Mouse (Mus musculus): ENCODE measurements around the gene Fxyd7. TPM values are rescaled to one million over a fixed set of nuclear protein-coding genes. Genes with fewer than 3 reads are reported as not detected.
A peak's percentile ranks its signal among the peaks of the same experiment; 100 is the strongest.

Gene Fxyd7
- polyA plus RNA-seq, 1 experiment from 2014 or later = 1.1 TPM

DNA sequence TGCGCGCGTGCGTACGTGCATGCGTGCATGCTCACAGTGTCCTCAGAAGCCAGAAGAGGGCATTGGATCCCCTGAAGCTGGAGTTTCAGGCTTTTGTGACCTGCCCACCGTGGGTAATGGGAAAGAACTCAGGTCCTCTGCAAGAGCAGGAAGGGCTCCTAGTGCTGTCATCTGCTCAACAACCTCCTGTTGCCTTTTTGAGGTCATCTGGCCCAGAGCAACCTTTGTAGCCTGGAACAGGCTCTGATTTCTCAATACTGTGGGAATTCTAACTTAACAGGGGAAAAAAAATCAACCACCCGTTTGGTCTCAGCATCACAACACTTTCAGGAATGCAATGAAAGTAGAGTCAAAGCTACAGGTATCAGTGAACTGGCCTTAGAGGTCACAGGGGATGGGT, 28.4 kb upstream of the Fxyd7 start:
- Histone ChIP-seq H3K4me3 (ENCODE audit: low read length) (no peak overlapping the region), H3K4me1 (ENCODE audit: control insufficient read depth, insufficient read depth, low read length) (no peaks in the 10 kb centered on the region; the same call in 1 of the 2 replicates), H3K27ac (ENCODE audit: low read length) (no peak overlapping the region), H3K9me3 (replicated peaks; ENCODE audit: control insufficient read depth, low read length) (no peaks in the 10 kb centered on the region; the same call in 1 of the 2 replicates), H3K9ac (ENCODE audit: low read length) (no peak overlapping the region), H3K27me3 (ENCODE audit: control insufficient read depth, insufficient read depth, low read length) (no peaks in the 10 kb centered on the region), H3K4me2 (ENCODE audit: low read depth, low read length) (no peak overlapping the region), H3K36me3 (ENCODE audit: control insufficient read depth, insufficient read depth) (no peaks in the 10 kb centered on the region)
- ATAC-seq (replicated peaks; ENCODE audit: extremely low read depth, insufficient read depth, low FRiP score) = no peak
- 79% methylated on average over 8 of the region's 8 CpGs for WGBS

DNA sequence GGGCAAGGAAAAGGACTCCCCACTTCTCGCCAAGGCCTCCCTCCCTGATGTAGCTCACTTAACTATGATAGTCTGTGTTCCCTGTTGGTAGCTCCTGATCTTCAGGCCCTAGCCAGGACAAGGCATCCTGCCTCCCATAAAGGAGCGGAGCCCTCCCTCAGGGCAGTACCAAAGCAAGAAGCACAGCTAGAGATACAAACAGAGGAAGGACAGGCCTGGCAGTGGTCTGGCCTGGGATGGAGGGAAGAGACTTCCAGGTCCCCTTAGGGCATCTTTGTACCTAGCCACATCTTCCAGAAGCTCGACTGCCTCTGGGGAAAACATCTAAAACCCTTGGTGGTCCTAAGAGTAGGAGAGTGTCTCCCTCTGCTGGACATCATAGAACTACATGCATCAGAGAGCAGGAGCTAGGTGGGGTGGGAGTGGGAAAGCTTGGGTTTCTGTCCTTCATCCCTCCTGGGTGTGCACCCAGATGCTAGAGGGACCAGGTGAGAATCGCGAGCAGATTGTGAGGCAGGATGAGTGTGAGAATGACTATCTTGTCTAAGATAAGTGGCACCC, 26.7 kb upstream of the Fxyd7 start:
- Histone ChIP-seq H3K27ac (ENCODE audit: low read length) (no peak overlapping the region), H3K4me2 (ENCODE audit: low read depth, low read length) (no peak overlapping the region), H3K36me3 (ENCODE audit: control insufficient read depth, insufficient read depth) (no peaks in the 10 kb centered on the region), H3K27me3 (ENCODE audit: control insufficient read depth, insufficient read depth, low read length) (no peaks in the 10 kb centered on the region), H3K9me3 (replicated peaks; ENCODE audit: control insufficient read depth, low read length) (no peaks in the 10 kb centered on the region; the same call in 1 of the 2 replicates), H3K4me1 (ENCODE audit: control insufficient read depth, insufficient read depth, low read length) (no peaks in the 10 kb centered on the region), H3K4me3 (ENCODE audit: low read length) (no peak overlapping the region), H3K9ac (ENCODE audit: low read length) (no peak overlapping the region)
- no peak for ATAC-seq (replicated peaks; ENCODE audit: extremely low read depth, insufficient read depth, low FRiP score)
- 30% methylated on average over 5 of the region's 5 CpGs for WGBS

DNA sequence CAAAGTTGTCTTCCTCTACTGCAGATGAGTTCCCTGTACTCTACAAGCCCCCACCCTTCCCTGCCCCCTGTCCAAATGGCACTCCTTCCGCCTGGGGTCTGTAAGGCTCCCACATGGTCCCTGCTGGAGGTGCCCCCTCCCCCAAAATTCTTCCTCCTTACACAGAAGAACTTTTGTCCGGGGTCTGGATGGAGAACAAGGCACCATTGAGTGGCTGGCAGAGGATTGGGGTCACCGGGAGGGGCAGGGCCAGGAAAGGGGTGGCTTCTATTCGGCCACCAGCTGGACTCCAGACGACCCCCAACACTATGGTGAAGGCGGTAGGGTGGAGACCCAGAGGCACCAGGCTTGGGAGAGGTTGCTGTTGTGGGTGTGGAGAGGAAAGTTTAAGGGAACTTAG, 26.2 kb upstream of the Fxyd7 start:
- H3K4me3 ChIP-seq (ENCODE audit: low read length) = no peak overlapping the region
- 55% methylated on average over 6 of the region's 6 CpGs for WGBS
- H3K36me3 ChIP-seq (ENCODE audit: control insufficient read depth, insufficient read depth) = no peaks in the 10 kb centered on the region
- H3K27me3 ChIP-seq (ENCODE audit: control insufficient read depth, insufficient read depth, low read length) = no peaks in the 10 kb centered on the region
- no peaks in the 10 kb centered on the region for H3K4me1 ChIP-seq (ENCODE audit: control insufficient read depth, insufficient read depth, low read length)
- no peak overlapping the region for H3K9ac ChIP-seq (ENCODE audit: low read length)
- no peak overlapping the region for H3K4me2 ChIP-seq (ENCODE audit: low read depth, low read length)
- no peak for ATAC-seq (replicated peaks; ENCODE audit: extremely low read depth, insufficient read depth, low FRiP score)
- no peaks in the 10 kb centered on the region; the same call in 1 of the 2 replicates for H3K9me3 ChIP-seq (replicated peaks; ENCODE audit: control insufficient read depth, low read length)
- no peak overlapping the region for H3K27ac ChIP-seq (ENCODE audit: low read length)

DNA sequence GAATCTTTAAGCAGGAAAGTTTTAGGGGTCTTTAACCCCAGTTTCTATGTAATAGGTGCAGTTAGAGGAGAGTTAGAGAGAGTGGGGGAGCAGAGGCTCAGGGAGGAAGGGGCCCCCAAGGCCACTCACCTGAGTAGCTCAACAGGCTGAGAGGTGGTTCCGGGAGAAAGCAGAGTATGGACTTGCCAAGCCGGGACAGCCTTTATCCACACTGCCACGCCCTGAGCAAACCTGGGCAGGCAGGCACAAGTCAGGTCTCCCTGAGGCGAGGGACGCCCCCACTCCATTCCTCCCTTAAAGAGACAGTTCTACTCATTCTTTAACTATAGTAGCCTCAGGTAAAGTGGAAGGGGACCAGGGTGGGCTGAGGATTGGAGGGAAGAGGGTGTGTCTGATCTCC, 25.2 kb upstream of the Fxyd7 start, which contains the start of gene Fxyd3:
Gene Fxyd3, minus strand, starts transcription at position 213 of the 400 bp plus-strand sequence.
- H3K9me3 ChIP-seq (replicated peaks; ENCODE audit: control insufficient read depth, low read length) = no peaks in the 10 kb centered on the region; the same call in 1 of the 2 replicates
- no peaks in the 10 kb centered on the region for H3K27me3 ChIP-seq (ENCODE audit: control insufficient read depth, insufficient read depth, low read length)
- peak within 1 kb of the TSS; percentile 10; the same call in 1 of the 2 replicates for H3K4me2 ChIP-seq (ENCODE audit: low read depth, low read length)
- WGBS = 51% methylated on average over 5 of the region's 5 CpGs
- no peaks in the 10 kb centered on the region for H3K36me3 ChIP-seq (ENCODE audit: control insufficient read depth, insufficient read depth)
- H3K4me1 ChIP-seq (ENCODE audit: control insufficient read depth, insufficient read depth, low read length) = no peaks in the 10 kb centered on the region
- H3K27ac ChIP-seq (ENCODE audit: low read length) = no peak within 1 kb of the TSS
- no peak within 1 kb of the TSS for H3K9ac ChIP-seq (ENCODE audit: low read length)
- no peak within 1 kb of the TSS for H3K4me3 ChIP-seq (ENCODE audit: low read length)
- no peak for ATAC-seq (replicated peaks; ENCODE audit: extremely low read depth, insufficient read depth, low FRiP score)

DNA sequence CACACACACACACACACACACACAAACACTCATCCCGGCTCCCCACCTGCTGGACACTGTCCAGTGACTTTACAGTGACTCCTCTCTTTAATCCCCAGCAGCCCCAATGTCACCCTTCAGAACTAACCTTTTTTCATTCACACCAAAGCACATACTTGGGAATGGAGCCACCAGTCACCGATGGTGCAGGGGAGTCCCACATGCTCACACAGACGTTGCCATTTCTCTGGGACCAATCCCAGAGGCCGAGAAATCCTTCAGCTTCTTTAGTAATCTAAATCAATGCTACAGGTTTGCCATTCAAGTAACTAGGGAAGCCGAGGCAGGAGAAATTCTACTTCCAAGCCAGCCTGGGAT, 23.4 kb upstream of the Fxyd7 start:
- no peaks in the 10 kb centered on the region for H3K36me3 ChIP-seq (ENCODE audit: control insufficient read depth, insufficient read depth)
- WGBS = 71% methylated on average over 5 of the region's 5 CpGs

DNA sequence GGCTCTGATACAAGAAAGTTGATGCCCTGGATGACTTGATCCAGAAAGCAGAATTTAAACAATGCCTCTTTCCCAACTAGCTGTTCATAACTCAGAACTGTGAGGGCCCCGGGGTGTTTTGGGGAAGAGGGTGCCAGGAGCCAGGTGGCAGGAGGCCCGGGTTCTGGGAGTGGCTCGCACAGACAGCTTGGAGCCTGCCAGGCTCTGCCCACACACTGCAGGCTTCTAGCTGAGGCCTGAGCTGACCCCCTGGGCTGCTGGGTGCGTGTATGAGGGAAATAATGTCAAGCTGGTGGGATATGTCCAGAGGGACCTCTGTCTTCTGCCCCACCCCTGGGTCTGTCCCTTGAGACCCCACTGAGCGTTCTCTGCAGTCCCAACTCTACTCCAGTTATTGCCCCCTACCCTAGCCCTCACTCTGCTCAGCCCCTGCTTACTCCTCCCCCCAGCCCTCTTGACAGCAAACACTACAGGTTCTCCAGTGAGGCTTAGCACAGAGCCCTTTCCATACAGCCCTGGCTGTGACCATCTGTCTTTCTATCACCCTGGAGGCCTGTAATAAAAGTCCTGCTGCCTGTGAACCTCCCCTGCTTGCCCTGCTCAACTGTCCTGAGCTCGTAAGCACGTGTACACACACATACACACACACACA, 22.9 kb upstream of the Fxyd7 start:
- H3K4me3 ChIP-seq (ENCODE audit: low read length) = no peak overlapping the region
- ATAC-seq (replicated peaks; ENCODE audit: extremely low read depth, insufficient read depth, low FRiP score) = no peak
- H3K36me3 ChIP-seq (ENCODE audit: control insufficient read depth, insufficient read depth) = no peaks in the 10 kb centered on the region
- WGBS = 65% methylated on average over 7 of the region's 7 CpGs
- H3K4me1 ChIP-seq (ENCODE audit: control insufficient read depth, insufficient read depth, low read length) = no peaks in the 10 kb centered on the region
- no peak overlapping the region for H3K9ac ChIP-seq (ENCODE audit: low read length)
- H3K27me3 ChIP-seq (ENCODE audit: control insufficient read depth, insufficient read depth, low read length) = no peaks in the 10 kb centered on the region
- no peak overlapping the region for H3K27ac ChIP-seq (ENCODE audit: low read length)
- H3K4me2 ChIP-seq (ENCODE audit: low read depth, low read length) = no peak overlapping the region
- H3K9me3 ChIP-seq (replicated peaks; ENCODE audit: control insufficient read depth, low read length) = no peaks in the 10 kb centered on the region

More for the DNA sequence above, 23.4 kb upstream of the Fxyd7 start:
- Histone ChIP-seq H3K4me2 (ENCODE audit: low read depth, low read length) (no peak overlapping the region), H3K4me3 (ENCODE audit: low read length) (no peak overlapping the region), H3K27me3 (ENCODE audit: control insufficient read depth, insufficient read depth, low read length) (no peaks in the 10 kb centered on the region), H3K4me1 (ENCODE audit: control insufficient read depth, insufficient read depth, low read length) (no peaks in the 10 kb centered on the region), H3K27ac (ENCODE audit: low read length) (no peak overlapping the region), H3K9ac (ENCODE audit: low read length) (no peak overlapping the region), H3K9me3 (replicated peaks; ENCODE audit: control insufficient read depth, low read length) (no peaks in the 10 kb centered on the region)
- ATAC-seq (replicated peaks; ENCODE audit: extremely low read depth, insufficient read depth, low FRiP score) = no peak

DNA sequence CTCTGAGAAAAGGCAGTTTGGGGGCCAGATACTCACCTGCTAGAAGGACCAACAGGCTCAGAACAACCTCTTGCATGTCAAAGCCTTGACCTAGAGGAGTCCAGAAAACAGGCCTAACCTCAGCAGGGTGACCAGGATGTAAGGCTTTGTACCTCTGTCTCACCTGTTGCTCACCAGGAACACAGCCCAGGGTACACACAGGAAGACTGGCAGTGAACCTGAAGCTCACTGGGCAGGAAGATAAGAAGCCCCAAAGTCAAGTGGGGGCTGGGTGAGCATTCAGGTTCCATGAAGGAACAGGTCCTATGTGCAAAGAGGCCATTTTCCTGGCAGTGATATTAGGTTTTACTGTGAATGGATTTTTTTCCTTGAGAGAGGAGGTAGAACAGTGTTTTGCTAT, 22.3 kb upstream of the Fxyd7 start:
- Histone ChIP-seq H3K36me3 (ENCODE audit: control insufficient read depth, insufficient read depth) (no peaks in the 10 kb centered on the region), H3K4me3 (ENCODE audit: low read length) (no peak overlapping the region), H3K27me3 (ENCODE audit: control insufficient read depth, insufficient read depth, low read length) (no peaks in the 10 kb centered on the region), H3K9ac (ENCODE audit: low read length) (no peak overlapping the region), H3K4me2 (ENCODE audit: low read depth, low read length) (no peak overlapping the region), H3K9me3 (replicated peaks; ENCODE audit: control insufficient read depth, low read length) (no peaks in the 10 kb centered on the region), H3K4me1 (ENCODE audit: control insufficient read depth, insufficient read depth, low read length) (no peaks in the 10 kb centered on the region), H3K27ac (ENCODE audit: low read length) (no peak overlapping the region)
- ATAC-seq (replicated peaks; ENCODE audit: extremely low read depth, insufficient read depth, low FRiP score) = no peak

DNA sequence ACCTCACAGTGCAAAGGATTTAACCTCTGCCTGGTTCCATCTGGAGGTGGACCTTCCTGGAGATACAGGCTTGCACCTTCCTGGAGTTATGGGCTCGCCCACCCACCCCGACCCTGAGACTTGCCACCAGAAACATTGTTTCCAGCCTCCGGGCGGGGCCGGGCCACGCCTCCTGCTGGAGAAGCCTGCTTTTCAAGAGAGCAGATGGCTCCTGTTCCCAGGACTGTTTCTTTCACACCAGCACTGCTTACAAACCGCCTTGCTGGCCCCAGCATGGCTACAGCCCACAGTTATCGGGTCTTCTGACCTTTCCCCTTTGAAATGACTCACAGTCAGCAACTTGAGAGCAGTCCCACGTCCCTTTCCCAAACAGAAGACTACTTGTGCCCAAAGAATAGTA, 21.1 kb upstream of the Fxyd7 start:
- ATAC-seq (replicated peaks; ENCODE audit: extremely low read depth, insufficient read depth, low FRiP score) = no peak
- no peaks in the 10 kb centered on the region for H3K27me3 ChIP-seq (ENCODE audit: control insufficient read depth, insufficient read depth, low read length)
- no peaks in the 10 kb centered on the region for H3K9me3 ChIP-seq (replicated peaks; ENCODE audit: control insufficient read depth, low read length)
- H3K27ac ChIP-seq (ENCODE audit: low read length) = no peak overlapping the region
- H3K4me3 ChIP-seq (ENCODE audit: low read length) = no peak overlapping the region
- no peaks in the 10 kb centered on the region for H3K36me3 ChIP-seq (ENCODE audit: control insufficient read depth, insufficient read depth)
- no peak overlapping the region for H3K4me2 ChIP-seq (ENCODE audit: low read depth, low read length)
- WGBS = 61% methylated on average over 9 of the region's 9 CpGs
- H3K4me1 ChIP-seq (ENCODE audit: control insufficient read depth, insufficient read depth, low read length) = no peaks in the 10 kb centered on the region
- H3K9ac ChIP-seq (ENCODE audit: low read length) = no peak overlapping the region

DNA sequence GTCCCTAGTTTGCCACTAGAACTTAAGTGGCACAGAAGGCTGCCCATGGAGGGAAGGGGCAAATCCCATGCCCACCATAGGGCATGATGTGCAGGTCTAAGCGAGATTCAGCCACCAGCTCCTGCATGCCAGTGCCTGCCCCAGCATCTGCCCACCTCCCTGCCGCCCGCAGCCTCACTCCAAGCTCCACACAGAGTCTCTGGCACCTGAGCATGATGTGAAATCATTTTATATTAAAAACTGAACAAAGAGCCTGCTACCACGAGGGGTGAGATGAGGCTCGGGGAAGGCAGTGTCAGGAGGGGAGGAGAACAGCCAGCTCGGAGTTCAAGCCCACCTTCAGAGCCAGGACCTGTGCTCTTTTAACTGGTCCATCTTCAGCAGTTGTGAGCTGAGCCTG, 19.1 kb upstream of the Fxyd7 start:
- H3K27me3 ChIP-seq (ENCODE audit: control insufficient read depth, insufficient read depth, low read length) = no peaks in the 10 kb centered on the region
- H3K9me3 ChIP-seq (replicated peaks; ENCODE audit: control insufficient read depth, low read length) = no peaks in the 10 kb centered on the region
- no peaks in the 10 kb centered on the region for H3K4me1 ChIP-seq (ENCODE audit: control insufficient read depth, insufficient read depth, low read length)
- no peak for ATAC-seq (replicated peaks; ENCODE audit: extremely low read depth, insufficient read depth, low FRiP score)
- no peak overlapping the region for H3K4me3 ChIP-seq (ENCODE audit: low read length)
- H3K27ac ChIP-seq (ENCODE audit: low read length) = no peak overlapping the region
- 77% methylated on average over 6 of the region's 6 CpGs for WGBS
- H3K9ac ChIP-seq (ENCODE audit: low read length) = no peak overlapping the region
- H3K4me2 ChIP-seq (ENCODE audit: low read depth, low read length) = no peak overlapping the region
- no peaks in the 10 kb centered on the region for H3K36me3 ChIP-seq (ENCODE audit: control insufficient read depth, insufficient read depth)

Data from heart, embryonic 16.5 days (tissue).